Mouse (Mus musculus) mammary gland, adult 2 months (tissue): ENCODE results near the gene Nsun5. TPM values are rescaled to one million over a fixed set of nuclear protein-coding genes. Genes with fewer than 3 reads are reported as not detected.

Source experiments
- polyA plus RNA-seq: library from polyadenylated mRNA; depleted of rRNA; stranded (reverse); fragments of >200 nt; gene quantifications from 2 replicates; pipeline ENCODE4 v1.2.3, GENCODE M21; 2012; ENCODE audit warnings: low replicate concordance; rRNA removed

Nsun5 gene
- 32.4 and 38.3 TPM in 2 replicates for polyA plus RNA-seq

DNA sequence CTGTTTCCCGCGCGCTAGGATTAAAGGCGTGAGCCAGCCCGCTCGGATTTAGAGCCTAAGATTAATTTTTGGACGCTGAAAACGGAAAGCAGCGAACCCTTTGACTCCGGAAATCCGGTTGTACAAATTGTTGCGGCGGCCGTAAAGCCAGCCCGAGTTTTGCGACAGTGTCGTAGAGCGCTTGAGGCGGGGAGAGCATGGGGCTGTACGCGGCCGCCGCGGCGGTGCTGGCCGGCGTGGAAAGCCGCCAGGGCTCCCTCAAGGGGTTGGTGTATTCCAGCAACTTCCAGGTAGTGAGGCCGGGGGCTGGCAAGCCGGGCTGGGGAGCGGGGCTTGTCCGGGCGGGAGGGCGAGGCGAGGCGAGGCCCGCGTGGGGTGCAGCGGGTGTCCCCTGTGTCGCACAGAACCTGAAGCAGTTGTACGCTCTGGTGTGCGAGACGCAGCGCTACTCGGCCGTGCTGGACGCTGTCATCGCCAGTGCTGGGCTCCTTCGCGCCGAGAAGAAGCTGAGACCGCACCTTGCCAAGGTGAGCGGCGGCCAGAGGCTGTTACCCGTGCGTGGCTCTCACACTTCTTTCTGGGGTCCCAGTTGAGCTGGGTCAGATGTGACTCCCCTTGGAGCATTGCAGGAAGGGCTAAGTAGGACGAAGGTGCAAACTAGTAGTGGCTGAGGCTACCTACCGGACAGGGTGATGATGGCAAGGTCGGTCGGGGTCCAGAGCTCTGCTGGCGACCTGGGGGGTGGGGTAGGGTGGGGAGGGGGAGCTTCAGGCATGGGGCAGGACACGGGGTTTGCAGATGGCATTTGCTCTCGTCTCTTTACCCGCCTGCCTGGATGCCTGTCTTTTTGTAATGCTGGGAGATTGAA is at the start of gene Nsun5:
TSS of gene Nsun5 (plus strand) at position 167 of the 868 bp plus-strand sequence.

DNA sequence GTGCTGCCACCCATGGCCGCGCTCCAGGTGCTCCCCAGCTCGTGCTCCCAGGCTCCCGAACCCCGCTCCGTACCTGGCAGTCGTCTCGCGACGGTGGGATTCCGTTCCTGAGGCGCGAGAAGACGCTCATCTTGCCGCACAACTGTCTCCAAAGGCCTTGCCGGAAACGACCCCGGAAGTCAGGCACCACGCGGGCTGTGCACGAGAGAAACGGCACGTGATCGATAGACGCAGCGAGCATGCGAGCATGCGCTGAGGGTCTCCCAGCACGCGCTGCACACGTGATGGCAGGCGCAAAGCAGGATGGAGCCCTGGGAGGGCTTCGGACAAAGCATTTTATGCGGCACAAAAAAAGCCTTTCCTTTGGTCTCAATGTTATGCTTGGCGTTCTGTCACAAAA is 19.9 kb upstream of the Nsun5 start, which contains the start of gene Fkbp6:
TSS of gene Fkbp6 (minus strand) at position 183 of the 400 bp plus-strand sequence.

DNA sequence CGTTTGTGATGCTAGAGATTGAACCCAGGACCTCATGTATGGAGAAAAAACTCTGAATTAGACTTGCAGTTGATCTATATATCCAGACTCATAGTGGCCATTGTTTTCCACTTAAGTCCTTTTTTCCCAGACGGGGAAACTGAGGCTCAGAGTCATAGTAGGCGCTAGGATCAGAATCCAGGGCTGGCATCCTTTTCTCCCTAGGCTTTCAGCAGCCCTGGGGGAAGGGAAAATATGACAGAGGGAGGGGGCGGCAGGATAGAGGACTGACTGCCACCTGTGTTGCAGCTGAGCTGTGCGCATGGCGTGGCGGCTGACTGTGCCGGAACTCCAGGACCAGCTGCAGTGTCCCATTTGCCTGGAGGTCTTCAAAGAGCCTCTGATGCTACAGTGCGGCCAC is 16.8 kb upstream of the Nsun5 start, which contains the start of gene Trim50:
TSS of gene Trim50 (plus strand) at position 301 of the 400 bp plus-strand sequence.

DNA sequence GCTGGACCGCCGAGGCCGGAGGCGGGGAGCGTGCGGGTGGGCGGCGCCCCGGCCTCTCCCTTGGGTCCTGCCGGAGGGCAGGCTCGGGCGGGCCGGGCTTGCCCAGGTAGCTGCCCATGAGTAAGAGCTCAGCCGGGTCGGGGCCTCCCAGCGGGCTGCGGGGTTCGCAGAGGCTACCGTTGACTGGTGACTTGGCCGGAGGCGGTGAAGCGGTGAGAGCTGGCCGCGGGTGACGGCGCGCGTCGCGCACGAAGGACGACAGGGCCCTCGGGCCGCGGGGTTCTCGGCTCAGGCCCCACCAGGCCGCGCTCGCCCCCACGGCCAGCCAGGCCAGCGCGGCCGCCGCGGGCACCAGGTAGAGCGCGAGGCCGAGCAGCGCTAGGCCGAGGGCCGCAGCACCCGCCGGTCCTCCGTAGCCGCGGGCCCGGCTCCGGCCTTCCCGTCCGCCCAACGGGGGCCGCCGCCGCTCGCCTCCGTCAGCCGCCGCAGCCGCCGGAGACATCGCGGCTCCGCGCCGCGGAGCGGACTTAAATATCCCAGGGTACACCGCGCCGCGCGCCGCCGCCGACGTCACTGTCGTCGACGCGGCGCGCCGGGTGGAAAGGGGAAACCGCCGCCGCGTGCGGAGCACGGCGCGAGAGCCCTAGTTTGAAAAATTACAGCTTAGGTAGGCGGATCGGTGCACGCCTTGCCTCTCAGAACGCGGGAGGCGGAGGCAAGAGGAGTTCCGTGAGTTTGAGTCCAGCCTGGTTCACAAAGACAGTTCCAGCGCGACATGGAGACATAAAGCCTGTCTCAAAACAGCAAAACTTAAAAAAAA is 24.5 kb downstream of the Nsun5 start, which contains the start of gene Pom121:
TSS of gene Pom121 (minus strand) at position 543 of the 820 bp plus-strand sequence.

Other genes starting within 250 kb of the Nsun5 start
- 11.4 and 12.6 TPM in 2 replicates for gene Tbl2, start 220.3 kb upstream of the Nsun5 start, polyA plus RNA-seq
- 36.2 and 42.7 TPM in 2 replicates for gene Bcl7b, start 201.7 kb upstream of the Nsun5 start, polyA plus RNA-seq
- 22.2 and 25.4 TPM in 2 replicates for gene Baz1b, start 182.7 kb upstream of the Nsun5 start, polyA plus RNA-seq
- gene Fzd9, start 118.7 kb upstream of the Nsun5 start, polyA plus RNA-seq = 0.61 and 5.2 TPM in 2 replicates
- gene Fkbp6, start 19.9 kb upstream of the Nsun5 start, polyA plus RNA-seq = not detected in 2 replicates
- gene Trim50, start 16.7 kb upstream of the Nsun5 start, polyA plus RNA-seq = not detected in 2 replicates
- 12.5 and 27.8 TPM in 2 replicates for gene Pom121, start 24.6 kb downstream of the Nsun5 start, polyA plus RNA-seq
- gene Hip1, start 175.2 kb downstream of the Nsun5 start, polyA plus RNA-seq = 35.5 and 48.2 TPM in 2 replicates
- not detected in 2 replicates for gene Ccl26, start 193.6 kb downstream of the Nsun5 start, polyA plus RNA-seq
- gene Ccl24, start 203.1 kb downstream of the Nsun5 start, polyA plus RNA-seq = 14.7 and 24.8 TPM in 2 replicates